9 mouse cellular contexts compared by ENCODE assay signal in genomic region chr12:111946716-111947115, GRCm38 (mm10). TPM values are rescaled to one million over a fixed set of nuclear protein-coding genes. Genes with fewer than 3 reads are reported as not detected.
DNase-seq lines count a peak whose midpoint lies in the region; ATAC-seq and TF ChIP-seq lines count a peak whose summit lies in the region.
"Had no signal": no experiment of that assay in that cellular context is flagged by ENCODE, and none has a peak within 500 bp of the region (broad histone marks: within the 10 kb centered on the region; RNA-seq: fewer than 3 reads in every experiment).

No protein-coding gene starts in this region.

- H3K27me3 ChIP-seq in hindbrain, embryonic 14.5 days (ENCODE audit: control insufficient read depth, insufficient read depth, low read length), result no peaks in the 10 kb centered on the region
- no peaks in the 10 kb centered on the region for H3K27me3 ChIP-seq in hindbrain, embryonic 11.5 days (ENCODE audit: control insufficient read depth, insufficient read depth, low read length)
- H3K27me3 ChIP-seq in G1E (ENCODE audit: insufficient read depth, low read length), result peaks cover 14% of the 10 kb centered on the region
- no peaks in the 10 kb centered on the region for H3K27me3 ChIP-seq in heart, embryonic 16.5 days (ENCODE audit: control insufficient read depth, insufficient read depth, low read length)
- H3K27me3 ChIP-seq: limb, embryonic 13.5 days had no signal

- ATAC-seq in hindbrain, embryonic 14.5 days (ENCODE audit: low FRiP score), result no peak
- no peak for ATAC-seq in hindbrain, embryonic 11.5 days (ENCODE audit: low FRiP score)
- peak; percentile 23 for ATAC-seq in G1E (ENCODE audit: extremely low read depth, insufficient number of reproducible peaks, low FRiP score, poor library complexity, severe bottlenecking)
- peak; percentile 12; the same call in 1 of the 2 replicates for ATAC-seq in heart, embryonic 16.5 days (replicated peaks; ENCODE audit: extremely low read depth, insufficient read depth, low FRiP score)
- ATAC-seq in megakaryocyte-erythroid progenitor cell, adult 5-6 weeks (replicated peaks; ENCODE audit: low FRiP score, low TSS enrichment, poor library complexity, severe bottlenecking), result peak; percentile 41; the same call in 1 of the 2 replicates

- DNase-seq in hindbrain, embryonic 14.5 days (ENCODE audit: low spot score), result peak; percentile 45
- no peak for DNase-seq in hindbrain, embryonic 11.5 days (ENCODE audit: low spot score)
- DNase-seq in G1E (ENCODE audit: low spot score), result peak; percentile 86
- DNase-seq in cerebellum, postnatal 14 days, result peak; percentile 78 to 80
- DNase-seq in left cerebral cortex, postnatal 14 days (ENCODE audit: low spot score in 2 of 2), result peak; percentile 54 to 55
- DNase-seq in thymus, postnatal 25 days, result peak; percentile 58

- H3K4me2 ChIP-seq in hindbrain, embryonic 14.5 days (replicated peaks), result no peak overlapping the region
- no peak overlapping the region for H3K4me2 ChIP-seq in hindbrain, embryonic 11.5 days (replicated peaks; ENCODE audit: low read depth, low read length)
- H3K4me2 ChIP-seq in heart, embryonic 16.5 days (ENCODE audit: low read depth, low read length), result 0 out of 2 replicates have a peak overlapping the region, but pooled peaks have one; percentile 6
- H3K4me2 ChIP-seq: limb, embryonic 13.5 days had no signal

- no peaks in the 10 kb centered on the region for H3K9me3 ChIP-seq in hindbrain, embryonic 14.5 days (ENCODE audit: control insufficient read depth, low read length)
- H3K9me3 ChIP-seq in hindbrain, embryonic 11.5 days (ENCODE audit: control insufficient read depth, low read length), result no peaks in the 10 kb centered on the region
- no peaks in the 10 kb centered on the region for H3K9me3 ChIP-seq in G1E (replicated peaks)
- no peaks in the 10 kb centered on the region for H3K9me3 ChIP-seq in heart, embryonic 16.5 days (replicated peaks; ENCODE audit: control insufficient read depth, low read length)
- H3K9me3 ChIP-seq: limb, embryonic 13.5 days had no signal

- H3K9ac ChIP-seq in hindbrain, embryonic 14.5 days, result no peak overlapping the region
- H3K9ac ChIP-seq in hindbrain, embryonic 11.5 days (ENCODE audit: low read depth, low read length), result no peak overlapping the region
- H3K9ac ChIP-seq in heart, embryonic 16.5 days (ENCODE audit: low read length), result no peak overlapping the region
- H3K9ac ChIP-seq: limb, embryonic 13.5 days had no signal

- TF ChIP-seq CTCF in G1E (IDR thresholded peaks at IDR 0.05; ENCODE audit: low read depth, low read length), result peak; percentile 77; the same call in 1 of the 2 replicates

- H3K4me1 ChIP-seq in hindbrain, embryonic 14.5 days (replicated peaks; ENCODE audit: control insufficient read depth, insufficient read depth, low read length), result no peaks in the 10 kb centered on the region; the same call in 1 of the 2 replicates
- no peaks in the 10 kb centered on the region for H3K4me1 ChIP-seq in hindbrain, embryonic 11.5 days (replicated peaks; ENCODE audit: control insufficient read depth, insufficient read depth, low read length)
- H3K4me1 ChIP-seq in G1E (ENCODE audit: insufficient read depth, low read depth, low read length), result peaks cover 58% of the 10 kb centered on the region
- H3K4me1 ChIP-seq in heart, embryonic 16.5 days (ENCODE audit: control insufficient read depth, insufficient read depth, low read length), result peaks cover 13% of the 10 kb centered on the region

- H3K36me3 ChIP-seq in hindbrain, embryonic 14.5 days (replicated peaks; ENCODE audit: control insufficient read depth, insufficient read depth), result no peaks in the 10 kb centered on the region
- H3K36me3 ChIP-seq in hindbrain, embryonic 11.5 days (ENCODE audit: control insufficient read depth, insufficient read depth, low read length), result no peaks in the 10 kb centered on the region
- peaks cover 19% of the 10 kb centered on the region for H3K36me3 ChIP-seq in G1E (replicated peaks)
- no peaks in the 10 kb centered on the region for H3K36me3 ChIP-seq in heart, embryonic 16.5 days (ENCODE audit: control insufficient read depth, insufficient read depth)
- H3K36me3 ChIP-seq: limb, embryonic 13.5 days had no signal

- H3K27ac ChIP-seq in hindbrain, embryonic 14.5 days, result no peak overlapping the region
- H3K27ac ChIP-seq in hindbrain, embryonic 11.5 days (ENCODE audit: low read depth, low read length), result no peak overlapping the region
- peak overlapping the region; percentile 85 for H3K27ac ChIP-seq in heart, embryonic 16.5 days (ENCODE audit: low read length)
- H3K27ac ChIP-seq: limb, embryonic 13.5 days had no signal

- H3K4me3 ChIP-seq in hindbrain, embryonic 14.5 days (replicated peaks; ENCODE audit: low read length), result no peak overlapping the region
- H3K4me3 ChIP-seq in hindbrain, embryonic 11.5 days (ENCODE audit: low read depth, low read length), result no peak overlapping the region
- H3K4me3 ChIP-seq in G1E (ENCODE audit: low read depth, low read length), result peak overlapping the region; percentile 72; the same call in 1 of the 2 replicates
- H3K4me3 ChIP-seq in heart, embryonic 16.5 days (ENCODE audit: low read length), result no peak overlapping the region
- H3K4me3 ChIP-seq: limb, embryonic 13.5 days had no signal

- 51% methylated on average over 2 of the region's 2 CpGs for WGBS in hindbrain, embryonic 14.5 days
- 33% methylated on average over 2 of the region's 2 CpGs for WGBS in hindbrain, embryonic 11.5 days
- WGBS in heart, embryonic 16.5 days, result 24% methylated on average over 2 of the region's 2 CpGs

- intact Hi-C loops in left cerebral cortex, postnatal 14 days (cut with DNase I), result loop anchor here (5.0 kb wide), 1 partner anchor 69 kb away; no protein-coding TSS in a partner anchor

RNA-seq across cellular contexts. Expression of gene Atp5mpl, which starts 20.1 kb away (rescaled TPM):
- polyA plus RNA-seq in hindbrain, embryonic 14.5 days (2014; fragmentation: Nextera tagmentation; extraction: Ambion mirVana), result 789 and 991 TPM in 2 replicates
- polyA plus RNA-seq in hindbrain, embryonic 11.5 days (2014; fragmentation: Nextera tagmentation; extraction: Ambion mirVana), result 582 and 583 TPM in 2 replicates
- total RNA-seq in G1E (2014; fragmentation: Nextera tagmentation), result 56.4 and 70.0 TPM in 2 replicates
- 1,497 and 1,593 TPM in 2 replicates for total RNA-seq in G1E (2017)
- 14.9 and 17.7 TPM in 2 replicates for polyA plus RNA-seq in G1E (2012)
- 1,449 and 1,610 TPM in 2 replicates for polyA plus RNA-seq in heart, embryonic 16.5 days (2015; fragmentation: Nextera tagmentation; extraction: Ambion mirVana)
- total RNA-seq in left cerebral cortex, postnatal 14 days (2021), result 100 to 1,000 TPM; 411 to 446 TPM
- total RNA-seq in megakaryocyte-erythroid progenitor cell, adult 5-6 weeks (2014; fragmentation: Nextera tagmentation), result 536 and 684 TPM in 2 replicates
- total RNA-seq in megakaryocyte-erythroid progenitor cell, adult 5-6 weeks (2017), result 637 and 817 TPM in 2 replicates

RNA-seq across cellular contexts. Expression of gene Tdrd9, which starts 24.6 kb away (rescaled TPM):
- 0.18 and 0.48 TPM in 2 replicates for polyA plus RNA-seq in hindbrain, embryonic 14.5 days (2014; fragmentation: Nextera tagmentation; extraction: Ambion mirVana)
- 0.37 and 0.81 TPM in 2 replicates for polyA plus RNA-seq in hindbrain, embryonic 11.5 days (2014; fragmentation: Nextera tagmentation; extraction: Ambion mirVana)
- total RNA-seq in G1E (2014; fragmentation: Nextera tagmentation), result not detected in 2 replicates
- total RNA-seq in G1E (2017), result 0.12 and 0.76 TPM in 2 replicates
- not detected in 2 replicates for polyA plus RNA-seq in G1E (2012)
- polyA plus RNA-seq in heart, embryonic 16.5 days (2015; fragmentation: Nextera tagmentation; extraction: Ambion mirVana), result 0.16 and 0.19 TPM in 2 replicates
- total RNA-seq in left cerebral cortex, postnatal 14 days (2021), result under 1 TPM; 0.13 to 0.55 TPM
- not detected in 2 replicates for total RNA-seq in megakaryocyte-erythroid progenitor cell, adult 5-6 weeks (2014; fragmentation: Nextera tagmentation)
- total RNA-seq in megakaryocyte-erythroid progenitor cell, adult 5-6 weeks (2017), result not detected in 2 replicates

RNA-seq across cellular contexts. Expression of gene Rd3l, which starts 34.4 kb away (rescaled TPM):
- polyA plus RNA-seq in hindbrain, embryonic 14.5 days (2014; fragmentation: Nextera tagmentation; extraction: Ambion mirVana), result not detected in 2 replicates
- not detected in 2 replicates for polyA plus RNA-seq in hindbrain, embryonic 11.5 days (2014; fragmentation: Nextera tagmentation; extraction: Ambion mirVana)
- total RNA-seq in G1E (2014; fragmentation: Nextera tagmentation) (not detected in 2 replicates), G1E (2017) (0.12 and 0.16 TPM in 2 replicates)
- not detected in 2 replicates for polyA plus RNA-seq in G1E (2012)
- polyA plus RNA-seq in heart, embryonic 16.5 days (2015; fragmentation: Nextera tagmentation; extraction: Ambion mirVana), result 0.41 and 0.84 TPM in 2 replicates
- not detected for total RNA-seq in left cerebral cortex, postnatal 14 days (2021)
- total RNA-seq in megakaryocyte-erythroid progenitor cell, adult 5-6 weeks (2014; fragmentation: Nextera tagmentation), result not detected in 2 replicates
- total RNA-seq in megakaryocyte-erythroid progenitor cell, adult 5-6 weeks (2017), result not detected in 2 replicates
- polyA plus RNA-seq: limb, embryonic 13.5 days had no signal

RNA-seq across cellular contexts. Expression of gene Ppp1r13b, which starts 38.8 kb away (rescaled TPM):
- polyA plus RNA-seq in hindbrain, embryonic 14.5 days (2014; fragmentation: Nextera tagmentation; extraction: Ambion mirVana), result 38.0 and 43.3 TPM in 2 replicates
- polyA plus RNA-seq in hindbrain, embryonic 11.5 days (2014; fragmentation: Nextera tagmentation; extraction: Ambion mirVana), result 8.3 and 9.5 TPM in 2 replicates
- 41.7 and 51.5 TPM in 2 replicates for total RNA-seq in G1E (2014; fragmentation: Nextera tagmentation)
- total RNA-seq in G1E (2017), result 16.4 and 19.7 TPM in 2 replicates
- 27.8 and 28.1 TPM in 2 replicates for polyA plus RNA-seq in G1E (2012)
- polyA plus RNA-seq in heart, embryonic 16.5 days (2015; fragmentation: Nextera tagmentation; extraction: Ambion mirVana), result 11.2 and 13.6 TPM in 2 replicates
- 10 to 100 TPM; 61.2 to 64.4 TPM for total RNA-seq in left cerebral cortex, postnatal 14 days (2021)
- total RNA-seq in megakaryocyte-erythroid progenitor cell, adult 5-6 weeks (2014; fragmentation: Nextera tagmentation), result 6.7 and 8.2 TPM in 2 replicates
- total RNA-seq in megakaryocyte-erythroid progenitor cell, adult 5-6 weeks (2017), result 6.0 and 7.1 TPM in 2 replicates

Comparison
In these comparisons a context has a peak if more than half of its experiments do, and no peak if none do; other contexts are left out.
1. ATAC-seq: peak in G1E (single experiment), heart, embryonic 16.5 days (single experiment) and megakaryocyte-erythroid progenitor cell, adult 5-6 weeks (single experiment); none in hindbrain, embryonic 14.5 days (single experiment) and hindbrain, embryonic 11.5 days (single experiment).
2. RNA of gene Atp5mpl, which starts 20.1 kb away (polyA plus RNA-seq): 1,449 to 1,610 TPM in heart, embryonic 16.5 days, 789 to 991 TPM in hindbrain, embryonic 14.5 days and 582 to 583 TPM in hindbrain, embryonic 11.5 days; 14.9 to 17.7 TPM in G1E; every median in the first group is over 10 times any median in the second.